Mouse (Mus musculus) myocyte (in vitro differentiated cells): ENCODE results near the gene Cdc42ep1. TPM values are rescaled to one million over a fixed set of nuclear protein-coding genes. Genes with fewer than 3 reads are reported as not detected.

ENCODE experiments used
- H3K27me3 ChIP-seq: one replicate; pipeline ENCODE4 v1.6.1; 2011; ENCODE audit not compliant: control insufficient read depth, insufficient read depth, insufficient read length
- H3K36me3 ChIP-seq: one replicate; pipeline ENCODE4 v1.6.1; 2011; ENCODE audit not compliant: control insufficient read depth, insufficient read depth
- H3K4me2 ChIP-seq: one replicate; pipeline ENCODE4 v1.6.1; 2011; ENCODE audit warnings: low read depth, control low read depth
- H3K4me3 ChIP-seq: one replicate; pipeline ENCODE4 v1.5.1; 2011; ENCODE audit warnings: mild to moderate bottlenecking, control low read depth, moderate library complexity
- H3K79me2 ChIP-seq: one replicate; pipeline ENCODE4 v1.6.1; 2011; ENCODE audit not compliant: control insufficient read depth, insufficient read depth
- H3ac ChIP-seq: one replicate; pipeline ENCODE4 v1.6.1; 2011; ENCODE audit not compliant: control insufficient read depth, insufficient read length
- CEBPB ChIP-seq: IDR thresholded peaks from 2 replicates; pipeline ENCODE4 v1.6.1; 2011; ENCODE audit warnings: mild to moderate bottlenecking, moderate library complexity; ENCODE audit not compliant: poor library complexity, insufficient read depth, severe bottlenecking
- E2F4 ChIP-seq: IDR thresholded peaks from one replicate; pipeline ENCODE4 v1.6.1; 2011; ENCODE audit warnings: mild to moderate bottlenecking, control low read depth, moderate library complexity; ENCODE audit not compliant: insufficient read depth
- MAX ChIP-seq: IDR thresholded peaks from one replicate; pipeline ENCODE4 v1.6.1; 2011; ENCODE audit warnings: low read depth, mild to moderate bottlenecking, control low read depth
- MYOD1 ChIP-seq, 3 experiments: IDR thresholded peaks; one replicate each; pipeline ENCODE4 v1.6.1; 2011; ENCODE audit warnings: control low read depth in 2 of 3, low read depth in 2 of 3, mild to moderate bottlenecking in 2 of 3, moderate library complexity in 1 of 3; ENCODE audit not compliant: insufficient read length in 2 of 3, control insufficient read depth in 1 of 3
- MYOG ChIP-seq, 3 experiments: IDR thresholded peaks; one replicate each; pipeline ENCODE4 v1.6.1; 2011; ENCODE audit warnings: control low read depth in 2 of 3, low read depth in 2 of 3, mild to moderate bottlenecking in 2 of 3; ENCODE audit not compliant: insufficient read length in 2 of 3, control insufficient read depth in 1 of 3, insufficient read depth in 1 of 3
- POLR2A ChIP-seq: IDR thresholded peaks from one replicate; pipeline ENCODE4 v1.6.1; 2011; ENCODE audit warnings: low read depth, mild to moderate bottlenecking, control low read depth, moderate library complexity; ENCODE audit not compliant: insufficient read length
- POLR2AphosphoS2 ChIP-seq: IDR thresholded peaks from one replicate; pipeline ENCODE4 v1.6.1; 2011; ENCODE audit warnings: low read depth, control low read depth; ENCODE audit not compliant: insufficient read length
- REST ChIP-seq: IDR thresholded peaks from one replicate; pipeline ENCODE4 v1.6.1; 2011; ENCODE audit warnings: mild to moderate bottlenecking, control low read depth, moderate library complexity; ENCODE audit not compliant: insufficient read depth, insufficient read length
- SRF ChIP-seq: IDR thresholded peaks from one replicate; pipeline ENCODE4 v1.6.1; 2011; ENCODE audit warnings: low read depth; ENCODE audit not compliant: control insufficient read depth, insufficient read length
- TCF12 ChIP-seq: IDR thresholded peaks from one replicate; pipeline ENCODE4 v1.6.1; 2011; ENCODE audit warnings: mild to moderate bottlenecking, control low read depth; ENCODE audit not compliant: poor library complexity, insufficient read depth, severe bottlenecking
- TCF3 ChIP-seq: IDR thresholded peaks from one replicate; pipeline ENCODE4 v1.6.1; 2011; ENCODE audit warnings: low read depth, control low read depth; ENCODE audit not compliant: insufficient read length
- USF1 ChIP-seq: IDR thresholded peaks from one replicate; pipeline ENCODE4 v1.6.1; 2011; ENCODE audit warnings: low read depth, mild to moderate bottlenecking, control low read depth, moderate library complexity
- polyA plus RNA-seq: library from polyadenylated mRNA; unstranded; fragments of >200 nt; fragmentation: generic; extraction: Trizol; gene quantifications from one replicate; pipeline ENCODE4 v1.2.1, GENCODE M21; 2012; ENCODE audit warnings: missing spikeins

Gene Cdc42ep1
- polyA plus RNA-seq, 1 experiment, result 76.0 TPM

DNA sequence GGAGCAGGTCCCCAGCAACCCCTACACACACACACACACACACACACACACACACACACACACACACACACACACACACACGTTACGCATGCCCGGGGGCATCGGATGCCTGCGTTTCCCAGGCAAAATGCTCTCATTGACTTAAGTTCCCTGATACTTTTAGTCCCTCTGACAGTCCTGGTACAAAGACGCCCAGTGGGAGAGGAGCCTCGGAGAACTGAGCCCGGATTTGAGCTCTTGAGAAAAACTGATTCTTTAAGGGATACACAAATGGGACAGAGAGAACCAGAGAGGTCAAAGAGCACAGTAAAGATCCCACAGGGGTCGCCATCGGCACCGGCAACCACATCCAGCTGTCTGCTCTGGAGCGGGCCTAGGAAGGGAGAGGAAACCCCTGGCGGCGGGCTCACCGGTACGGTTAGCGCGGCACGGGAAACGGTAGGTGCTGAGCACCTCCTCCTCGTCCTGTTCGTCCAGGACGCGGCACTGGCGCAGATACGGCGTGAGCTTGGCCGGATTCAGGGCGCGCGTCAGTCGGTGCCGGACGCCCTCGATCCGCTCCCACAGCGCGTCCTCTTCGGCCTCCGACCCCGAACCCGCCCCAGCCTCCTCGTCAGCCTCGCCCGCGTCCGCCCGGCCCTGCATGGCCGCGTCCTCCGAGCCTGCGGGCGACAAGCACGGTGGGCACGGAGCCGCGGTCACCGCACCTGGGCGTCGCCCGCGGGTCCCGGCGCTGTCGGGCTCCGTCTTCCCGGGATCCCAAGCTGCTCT, 40.3 kb upstream of the Cdc42ep1 start:
- Histone ChIP-seq H3K27me3 (peaks cover 24% of the 10 kb centered on the region), H3K4me2 (peak overlapping the region; percentile 86), H3K4me3 (peak overlapping the region; percentile 16), H3K36me3 (no peaks in the 10 kb centered on the region), H3ac (peak overlapping the region; percentile 8), H3K79me2 (no peaks in the 10 kb centered on the region)
- TF ChIP-seq MYOG (IDR thresholded peaks at IDR 0.05; ENCODE audit: control insufficient read depth in 1 of 3, insufficient read depth in 1 of 3, insufficient read length in 2 of 3, low read depth in 2 of 3) (peak in 1 of 3 experiments; percentile 40), USF1 (no peak), MYOD1 (IDR thresholded peaks at IDR 0.05; ENCODE audit: control insufficient read depth in 1 of 3, insufficient read length in 2 of 3, low read depth in 2 of 3) (peak in 2 of 3 experiments; percentile 14 to 16)

DNA sequence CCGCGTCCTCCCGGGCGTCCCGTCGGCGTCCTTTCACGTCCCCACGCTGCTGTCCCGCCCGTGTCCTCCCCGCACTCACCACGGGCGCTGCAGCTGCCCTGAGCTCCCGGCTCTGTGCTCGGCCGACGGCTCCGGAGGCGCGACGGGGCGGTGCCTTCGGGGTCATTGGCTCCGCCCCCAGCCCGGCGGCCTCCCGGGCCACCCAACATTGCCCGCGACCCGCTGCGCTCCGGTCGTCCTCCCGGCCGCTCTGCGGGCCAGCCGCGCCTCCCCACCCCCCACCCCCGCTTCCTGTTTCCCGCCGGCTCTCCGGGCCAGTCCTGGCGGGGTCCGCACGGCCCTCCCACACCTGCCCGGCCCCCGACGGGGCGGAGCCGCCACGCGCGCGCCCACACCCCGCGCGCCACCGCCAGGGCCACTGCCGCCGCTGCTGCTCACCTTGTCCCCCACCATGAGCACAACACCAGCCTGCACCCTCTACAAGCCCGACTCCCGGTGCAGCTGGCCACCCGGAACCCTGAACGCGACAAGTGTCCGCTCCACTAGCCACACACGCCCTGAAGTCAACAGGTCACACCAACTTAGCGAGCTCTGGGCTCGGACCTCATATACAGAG, 39.5 kb upstream of the Cdc42ep1 start, which contains the start of gene Card10:
TSS of gene Card10 (minus strand) at position 267 of the 616 bp plus-strand sequence.
- TF ChIP-seq MYOG (IDR thresholded peaks at IDR 0.05; ENCODE audit: control insufficient read depth in 1 of 3, insufficient read depth in 1 of 3, insufficient read length in 2 of 3, low read depth in 2 of 3) (peak in 2 of 3 experiments; percentile 53 to 65), USF1 (no peak), TCF3 (peak; percentile 2), TCF12 (no peak), POLR2AphosphoS2 (no peak), REST (no peak), E2F4 (no peak), CEBPB (no peak), MAX (no peak), SRF (no peak), POLR2A (peak; percentile 67), MYOD1 (IDR thresholded peaks at IDR 0.05; ENCODE audit: control insufficient read depth in 1 of 3, insufficient read length in 2 of 3, low read depth in 2 of 3) (peak in 2 of 3 experiments; percentile 41 to 46)
- H3K79me2 ChIP-seq, result no peaks in the 10 kb centered on the region
- H3K36me3 ChIP-seq, result no peaks in the 10 kb centered on the region
- peak within 1 kb of the TSS; percentile 8 for H3ac ChIP-seq
- H3K4me3 ChIP-seq, result peak within 1 kb of the TSS; percentile 16
- H3K4me2 ChIP-seq, result peak within 1 kb of the TSS; percentile 86
- peaks cover 24% of the 10 kb centered on the region for H3K27me3 ChIP-seq

DNA sequence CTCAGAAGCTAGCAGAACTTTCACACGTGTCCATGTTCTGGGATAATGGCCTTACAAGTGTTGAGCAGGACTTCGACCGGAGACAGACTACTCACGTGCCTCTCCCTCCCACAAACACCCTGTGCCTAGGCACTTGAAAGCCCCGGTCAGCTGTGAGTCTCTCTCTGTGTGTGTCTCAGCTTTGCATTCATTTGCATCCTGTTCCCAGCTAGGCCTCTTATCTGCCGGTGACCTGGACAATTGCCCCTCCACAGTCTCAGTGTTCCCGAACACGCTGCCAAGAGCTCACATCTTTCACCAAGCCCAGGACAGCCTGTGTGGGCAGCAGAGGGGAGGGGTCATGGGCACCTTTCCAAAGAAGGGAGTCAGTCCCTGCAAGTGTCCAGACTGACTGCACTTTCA, 38.9 kb upstream of the Cdc42ep1 start:
- Histone ChIP-seq H3K27me3 (peaks cover 24% of the 10 kb centered on the region), H3K4me2 (peak overlapping the region; percentile 86), H3K79me2 (no peaks in the 10 kb centered on the region), H3K4me3 (no peak overlapping the region), H3K36me3 (no peaks in the 10 kb centered on the region), H3ac (no peak overlapping the region)
- no peak for TF ChIP-seq TCF12
- no peak for TF ChIP-seq MYOD1 (IDR thresholded peaks at IDR 0.05; ENCODE audit: control insufficient read depth in 1 of 3, insufficient read length in 2 of 3, low read depth in 2 of 3)
- no peak for TF ChIP-seq USF1
- TF ChIP-seq POLR2A, result no peak
- TF ChIP-seq MYOG (IDR thresholded peaks at IDR 0.05; ENCODE audit: control insufficient read depth in 1 of 3, insufficient read depth in 1 of 3, insufficient read length in 2 of 3, low read depth in 2 of 3), result no peak
- no peak for TF ChIP-seq POLR2AphosphoS2
- TF ChIP-seq TCF3, result no peak
- TF ChIP-seq CEBPB, result no peak
- TF ChIP-seq E2F4, result no peak

DNA sequence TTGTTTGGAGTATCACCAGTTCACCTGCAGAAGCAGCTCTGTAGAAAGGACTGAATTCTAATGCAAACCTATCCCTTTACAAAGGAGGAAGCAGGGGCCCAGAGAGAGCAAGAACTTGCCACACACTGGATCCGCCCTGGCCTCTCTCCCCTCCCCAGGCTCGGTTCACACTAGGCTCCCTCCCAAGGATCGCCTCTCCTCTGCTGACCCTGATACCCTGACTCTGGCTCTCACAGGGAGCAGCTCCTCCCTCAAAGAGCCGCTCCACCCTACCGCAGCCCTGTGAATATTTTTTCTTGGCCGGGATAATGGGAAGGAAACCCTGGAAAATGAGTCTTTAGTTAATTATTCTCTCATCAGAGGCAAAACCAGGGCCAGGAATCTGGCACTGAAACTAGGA, 38.1 kb upstream of the Cdc42ep1 start:
- Histone ChIP-seq H3K36me3 (no peaks in the 10 kb centered on the region), H3K4me3 (no peak overlapping the region), H3K4me2 (no peak overlapping the region), H3ac (no peak overlapping the region), H3K79me2 (no peaks in the 10 kb centered on the region), H3K27me3 (peaks cover 24% of the 10 kb centered on the region)
- TF ChIP-seq E2F4 (no peak), REST (no peak), CEBPB (no peak), MAX (no peak), POLR2A (no peak), MYOD1 (IDR thresholded peaks at IDR 0.05; ENCODE audit: control insufficient read depth in 1 of 3, insufficient read length in 2 of 3, low read depth in 2 of 3) (no peak), SRF (no peak), USF1 (no peak), TCF12 (no peak)

DNA sequence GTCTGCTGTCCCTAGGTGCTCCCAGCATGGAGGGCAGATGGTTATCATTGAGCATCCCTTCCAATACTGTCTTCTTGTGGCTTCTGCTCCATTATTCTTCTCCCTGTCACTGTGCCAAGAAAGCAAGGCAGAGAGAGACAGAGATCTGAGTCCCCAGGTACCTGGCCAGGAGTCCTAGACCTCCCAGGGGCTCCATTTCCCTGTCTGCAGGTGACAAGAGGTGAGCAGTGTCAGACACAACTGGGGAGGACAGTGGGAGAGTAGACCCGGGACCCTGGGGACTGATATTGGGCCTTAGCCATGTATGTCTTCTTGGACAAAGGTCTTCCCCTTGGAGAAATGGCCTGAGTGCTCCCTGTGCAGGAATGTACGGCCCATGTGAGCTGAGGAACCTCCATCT, 37.1 kb upstream of the Cdc42ep1 start:
- H3K79me2 ChIP-seq, result no peaks in the 10 kb centered on the region
- TF ChIP-seq CEBPB (no peak), SRF (no peak), POLR2A (no peak), REST (no peak), MYOG (IDR thresholded peaks at IDR 0.05; ENCODE audit: control insufficient read depth in 1 of 3, insufficient read depth in 1 of 3, insufficient read length in 2 of 3, low read depth in 2 of 3) (no peak), MAX (no peak), E2F4 (no peak), MYOD1 (IDR thresholded peaks at IDR 0.05; ENCODE audit: control insufficient read depth in 1 of 3, insufficient read length in 2 of 3, low read depth in 2 of 3) (no peak), USF1 (no peak), TCF12 (no peak), POLR2AphosphoS2 (no peak), TCF3 (no peak)
- H3K36me3 ChIP-seq, result no peaks in the 10 kb centered on the region
- no peak overlapping the region for H3K4me3 ChIP-seq
- no peak overlapping the region for H3ac ChIP-seq
- H3K27me3 ChIP-seq, result peaks cover 24% of the 10 kb centered on the region
- H3K4me2 ChIP-seq, result no peak overlapping the region
